Mouse (Mus musculus) lung, embryonic 14.5 days (tissue): Measurements from ENCODE around the gene Fam178b. TPM values are rescaled to one million over a fixed set of nuclear protein-coding genes. Genes with fewer than 3 reads are reported as not detected.

Source experiments
- ATAC-seq: fragments of 200-750 bp; cut with Nextera tagmentation; 2 replicates; pipeline ENCODE4 v1.8.0; 2017; ENCODE audit warnings: mild to moderate bottlenecking, moderate TSS enrichment, moderate library complexity; ENCODE audit not compliant: insufficient read depth
- DNase-seq: peaks from one replicate; pipeline ENCODE4 v3.0.0-alpha.2; 2015
- H3K27ac ChIP-seq: fragments of 300-500 bp; sonication (generic); 2 replicates; pipeline ENCODE4 v1.5.1; 2014; ENCODE audit warnings: low read depth, mild to moderate bottlenecking, moderate library complexity
- H3K27me3 ChIP-seq: fragments of 300-500 bp; sonication (generic); 2 replicates; pipeline ENCODE4 v1.6.1; 2014; ENCODE audit warnings: low read length, control low read depth; ENCODE audit not compliant: insufficient read depth
- H3K36me3 ChIP-seq: fragments of 300-500 bp; sonication (generic); 2 replicates; pipeline ENCODE4 v1.6.1; 2014; ENCODE audit warnings: control low read depth; ENCODE audit not compliant: insufficient read depth
- H3K4me1 ChIP-seq: fragments of 300-500 bp; sonication (generic); 2 replicates; pipeline ENCODE4 v1.6.1; 2014; ENCODE audit warnings: antibody characterized with exemption, control low read depth; ENCODE audit not compliant: insufficient read depth
- H3K4me2 ChIP-seq: fragments of 300-500 bp; sonication (generic); 2 replicates; pipeline ENCODE4 v1.6.1; 2014; ENCODE audit warnings: mild to moderate bottlenecking
- H3K4me3 ChIP-seq: fragments of 300-500 bp; sonication (generic); 2 replicates; pipeline ENCODE4 v1.5.1; 2014; ENCODE audit warnings: low read depth, low read length
- H3K9ac ChIP-seq: fragments of 300-500 bp; sonication (generic); 2 replicates; pipeline ENCODE4 v1.6.1; 2014
- H3K9me3 ChIP-seq: fragments of 300-500 bp; sonication (generic); 2 replicates; pipeline ENCODE4 v1.6.1; 2016; ENCODE audit warnings: low read depth, low read length, control low read depth
- CTCF ChIP-seq: IDR thresholded peaks from 2 replicates; pipeline ENCODE4 v1.5.1; 2016; ENCODE audit warnings: antibody characterized with exemption, low read depth
- WGBS: fragments of 180-500 bp; shearing (Covaris S2); extraction: QIAGEN DNeasy Blood & Tissue Kit; methylation state at CpG from one replicate; pipeline ENCODE4 v1.1.7; 2014; 5-methylcytosine and 5-hydroxymethylcytosine counted together
- polyA plus RNA-seq: library from polyadenylated mRNA; unstranded; fragments of >200 nt; fragmentation: Nextera tagmentation; extraction: Ambion mirVana; gene quantifications from 2 replicates; pipeline ENCODE4 v1.2.1, GENCODE M21; 2014

The Fam178b gene
- polyA plus RNA-seq, 1 experiment from 2014 or later = 1.9 TPM

- ATAC-seq (peak; percentile 82), DNase-seq (peak; percentile 70)
- H3K4me2 ChIP-seq = peak overlapping the region; percentile 92
- H3K4me1 ChIP-seq = peaks cover 10% of the 10 kb centered on the region
- peaks cover 34% of the 10 kb centered on the region for H3K36me3 ChIP-seq
- no peaks in the 10 kb centered on the region for H3K9me3 ChIP-seq
- peak overlapping the region; percentile 85 for H3K9ac ChIP-seq
- under 1% methylated on average over 33 of the region's 33 CpGs for WGBS
- no peaks in the 10 kb centered on the region for H3K27me3 ChIP-seq
- H3K4me3 ChIP-seq = peak overlapping the region; percentile 98
- peak; percentile 61 for TF ChIP-seq CTCF
- H3K27ac ChIP-seq = peak overlapping the region; percentile 85
Measured at GRCm38 (mm10) chr1:36709055-36709853, 26.3 kb upstream of the Fam178b start.

- WGBS = 78% methylated on average over 1 of the region's 1 CpGs
- peak overlapping the region; percentile 92 for H3K4me2 ChIP-seq
- DNase-seq (no peak), ATAC-seq (no peak)
- peak overlapping the region; percentile 85 for H3K9ac ChIP-seq
- H3K36me3 ChIP-seq = peaks cover 40% of the 10 kb centered on the region
- peaks cover 10% of the 10 kb centered on the region for H3K4me1 ChIP-seq
- peak overlapping the region; percentile 98 for H3K4me3 ChIP-seq
- no peaks in the 10 kb centered on the region for H3K9me3 ChIP-seq
- H3K27me3 ChIP-seq = no peaks in the 10 kb centered on the region
- TF ChIP-seq CTCF = no peak
- no peak overlapping the region for H3K27ac ChIP-seq
Measured at GRCm38 (mm10) chr1:36708626-36709025, 25.6 kb upstream of the Fam178b start.

- Histone ChIP-seq H3K4me1 (peaks cover 10% of the 10 kb centered on the region), H3K27me3 (no peaks in the 10 kb centered on the region), H3K4me3 (no peak overlapping the region), H3K27ac (no peak overlapping the region), H3K9ac (0 out of 2 replicates have a peak overlapping the region, but pooled peaks have one; percentile 85), H3K9me3 (no peaks in the 10 kb centered on the region), H3K4me2 (no peak overlapping the region), H3K36me3 (peaks cover 48% of the 10 kb centered on the region)
- WGBS = 65% methylated on average over 3 of the region's 3 CpGs
- ATAC-seq = no peak
- DNase-seq = no peak
- TF ChIP-seq CTCF = no peak
Measured at GRCm38 (mm10) chr1:36707797-36708196, 24.8 kb upstream of the Fam178b start.

- Histone ChIP-seq H3K4me2 (no peak overlapping the region), H3K36me3 (peaks cover 55% of the 10 kb centered on the region), H3K27ac (no peak overlapping the region), H3K9ac (no peak overlapping the region), H3K4me3 (no peak overlapping the region), H3K4me1 (peaks cover 10% of the 10 kb centered on the region), H3K9me3 (no peaks in the 10 kb centered on the region), H3K27me3 (no peaks in the 10 kb centered on the region)
- ATAC-seq = no peak
- 63% methylated on average over 2 of the region's 2 CpGs for WGBS
- no peak for DNase-seq
- TF ChIP-seq CTCF = no peak
Measured at GRCm38 (mm10) chr1:36707166-36707565, 24.2 kb upstream of the Fam178b start.

GRCm38 (mm10) chr1:36697030-36697429, 14.0 kb upstream of the Fam178b start:
- Histone ChIP-seq H3K27ac (no peak overlapping the region), H3K9me3 (no peaks in the 10 kb centered on the region), H3K27me3 (no peaks in the 10 kb centered on the region), H3K9ac (no peak overlapping the region), H3K36me3 (peaks cover 55% of the 10 kb centered on the region), H3K4me3 (no peak overlapping the region), H3K4me2 (no peak overlapping the region), H3K4me1 (no peaks in the 10 kb centered on the region)
- no peak for TF ChIP-seq CTCF
- 68% methylated on average over 5 of the region's 5 CpGs for WGBS
- no peak for ATAC-seq
- DNase-seq = no peak

GRCm38 (mm10) chr1:36696411-36696810, 13.4 kb upstream of the Fam178b start:
- H3K27me3 ChIP-seq = no peaks in the 10 kb centered on the region
- no peaks in the 10 kb centered on the region for H3K4me1 ChIP-seq
- no peak for DNase-seq
- no peak for ATAC-seq
- H3K9ac ChIP-seq = no peak overlapping the region
- no peak overlapping the region for H3K4me2 ChIP-seq
- H3K27ac ChIP-seq = no peak overlapping the region
- no peaks in the 10 kb centered on the region for H3K9me3 ChIP-seq
- WGBS = 68% methylated on average over 6 of the region's 6 CpGs
- H3K4me3 ChIP-seq = no peak overlapping the region
- TF ChIP-seq CTCF = peak; percentile 19; the same call in 1 of the 2 replicates
- H3K36me3 ChIP-seq = peaks cover 50% of the 10 kb centered on the region

GRCm38 (mm10) chr1:36694871-36695270, 11.9 kb upstream of the Fam178b start:
- H3K27me3 ChIP-seq = no peaks in the 10 kb centered on the region
- no peaks in the 10 kb centered on the region for H3K4me1 ChIP-seq
- 83% methylated on average over 6 of the region's 6 CpGs for WGBS
- H3K27ac ChIP-seq = no peak overlapping the region
- DNase-seq (no peak), ATAC-seq (no peak)
- peaks cover 35% of the 10 kb centered on the region for H3K36me3 ChIP-seq
- no peaks in the 10 kb centered on the region for H3K9me3 ChIP-seq
- H3K4me2 ChIP-seq = no peak overlapping the region
- no peak for TF ChIP-seq CTCF
- H3K4me3 ChIP-seq = no peak overlapping the region
- H3K9ac ChIP-seq = no peak overlapping the region
